Mouse (Mus musculus) T-helper 2 cell (primary cell): ENCODE measurements around the gene Gm20521.

ENCODE experiments used
- in situ Hi-C: fragments of 300-600 bp; cut with MboI, MseI; formaldehyde crosslinking; loops from one replicate; pipeline ENCODE4 v1.15.1; 2025; ENCODE audit warnings: high pct_unique_total_duplicates

Gm20521 gene

GRCm38 (mm10) chr14:54883154-54884021 lies at the start of gene Gm20521, which contains the start of gene Bcl2l2:
Gm20521 (plus strand) TSS chr14:54883441.
Bcl2l2 (plus strand) TSS chr14:54883377.
- in situ Hi-C loops = no loop called here

- in situ Hi-C loops = no loop called here
These were observed 39.8 kb upstream of the Gm20521 start for GRCm38 (mm10) chr14:54843461-54843860.

- in situ Hi-C loops = no loop called here
These were observed 27.5 kb upstream of the Gm20521 start for GRCm38 (mm10) chr14:54855726-54856125.

- in situ Hi-C loops = no loop called here
These were observed 26.5 kb upstream of the Gm20521 start for GRCm38 (mm10) chr14:54856703-54857102.

- in situ Hi-C loops = no loop called here
These were observed 25.4 kb upstream of the Gm20521 start for GRCm38 (mm10) chr14:54857891-54858290.

- in situ Hi-C loops = no loop called here
These were observed 22.7 kb upstream of the Gm20521 start for GRCm38 (mm10) chr14:54860511-54860910.

- in situ Hi-C loops = no loop called here
These were observed 19.5 kb upstream of the Gm20521 start for GRCm38 (mm10) chr14:54863501-54864312.

- in situ Hi-C loops = no loop called here
These were observed 18.8 kb upstream of the Gm20521 start for GRCm38 (mm10) chr14:54864313-54865036.

GRCm38 (mm10) chr14:54865626-54866025 lies 17.6 kb upstream of the Gm20521 start:
- in situ Hi-C loops = no loop called here

GRCm38 (mm10) chr14:54866268-54866667 lies 17.0 kb upstream of the Gm20521 start:
- in situ Hi-C loops = no loop called here

GRCm38 (mm10) chr14:54866936-54867335 lies 16.3 kb upstream of the Gm20521 start:
- in situ Hi-C loops = no loop called here

GRCm38 (mm10) chr14:54868026-54868425 lies 15.2 kb upstream of the Gm20521 start:
- in situ Hi-C loops = no loop called here

- in situ Hi-C loops = no loop called here
These were observed 12.4 kb upstream of the Gm20521 start, which contains the start of gene Homez for GRCm38 (mm10) chr14:54870861-54871260. Homez (minus strand) TSS chr14:54870961.

- in situ Hi-C loops = no loop called here
These were observed 9.1 kb upstream of the Gm20521 start for GRCm38 (mm10) chr14:54874165-54874564.

GRCm38 (mm10) chr14:54875844-54876538 lies 7.2 kb upstream of the Gm20521 start:
- in situ Hi-C loops = no loop called here

GRCm38 (mm10) chr14:54876539-54877047 lies 6.6 kb upstream of the Gm20521 start:
- in situ Hi-C loops = no loop called here

- in situ Hi-C loops = no loop called here
These were observed 6.1 kb upstream of the Gm20521 start, which contains the start of gene Ppp1r3e for GRCm38 (mm10) chr14:54877048-54877715. Ppp1r3e (minus strand) TSS chr14:54877550.

GRCm38 (mm10) chr14:54884022-54884712 lies 926 bp downstream of the Gm20521 start:
- in situ Hi-C loops = no loop called here

GRCm38 (mm10) chr14:54885309-54885708 lies 2.1 kb downstream of the Gm20521 start:
- in situ Hi-C loops = no loop called here

- in situ Hi-C loops = loop anchor here (10.0 kb wide), 1 partner anchor 203 kb away; the partner anchor contains the start of genes Thtpa and Zfhx2
These were observed 9.0 kb downstream of the Gm20521 start, which contains the start of gene Pabpn1 for GRCm38 (mm10) chr14:54892200-54892599. Pabpn1 (plus strand) TSS chr14:54892500.
